Mouse (Mus musculus): ENCODE measurements around the gene Ms4a4a.

DNA sequence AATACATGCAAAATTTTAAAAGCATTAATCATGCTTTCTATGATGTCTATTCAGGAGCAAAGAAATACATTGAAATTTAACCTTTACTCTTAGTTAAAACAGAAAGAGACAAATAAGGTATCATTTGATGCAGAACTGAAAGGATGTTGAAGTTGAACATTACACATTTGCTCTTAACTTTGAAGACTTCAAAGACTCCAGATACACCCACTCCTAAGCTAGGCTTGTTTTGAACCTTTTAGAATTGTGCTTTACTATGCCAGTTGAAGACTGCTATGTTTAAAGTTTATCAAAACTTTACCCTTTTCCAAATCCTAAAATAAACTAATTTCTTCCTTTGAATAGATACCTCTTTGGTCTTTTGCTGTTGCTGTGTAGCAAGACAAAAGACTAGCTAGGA, 4.1 kb upstream of the Ms4a4a start:
- TF ChIP-seq CTCF (IDR thresholded peaks at IDR 0.05) (no peak), EP300 (IDR thresholded peaks at IDR 0.05; ENCODE audit: insufficient read depth, low read depth, low read length) (no peak)
